ENCODE assay signal across 27 mouse cellular contexts in the genomic region with DNA sequence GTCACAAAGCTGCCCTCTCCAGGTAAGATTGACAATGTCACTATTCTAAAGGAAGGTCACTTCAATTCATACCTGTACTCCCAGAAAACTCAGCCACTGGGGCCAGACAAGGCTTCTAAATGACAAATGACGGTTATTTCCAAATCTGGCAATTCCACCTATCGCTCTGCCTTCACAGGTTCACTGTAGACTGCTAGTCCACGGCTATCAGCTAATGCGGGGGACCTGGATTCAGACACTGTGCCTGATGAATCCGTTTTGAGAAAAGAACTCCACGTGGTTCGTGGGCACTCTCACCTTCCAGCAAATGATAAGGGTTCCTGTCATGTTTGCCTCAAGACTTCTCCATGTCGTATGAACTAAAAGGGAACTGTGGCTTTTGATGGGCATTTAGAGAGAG. TPM values are rescaled to one million over a fixed set of nuclear protein-coding genes. Genes with fewer than 3 reads are reported as not detected.
DNase-seq lines count a peak whose midpoint lies in the region; ATAC-seq and TF ChIP-seq lines count a peak whose summit lies in the region.
"Had no signal": no experiment of that assay in that cellular context is flagged by ENCODE, and none has a peak within 500 bp of the region (broad histone marks: within the 10 kb centered on the region; RNA-seq: fewer than 3 reads in every experiment).

No protein-coding gene starts in this region.

- no peak overlapping the region for H3K4me2 ChIP-seq in midbrain, embryonic 11.5 days
- H3K4me2 ChIP-seq in midbrain, embryonic 16.5 days (ENCODE audit: low read length): no peak overlapping the region
- H3K4me2 ChIP-seq: forebrain, embryonic 13.5 days; heart, embryonic 13.5 days; hindbrain, embryonic 14.5 days had no signal

- H3K4me1 ChIP-seq in cerebellum, adult 2 months (ENCODE audit: control insufficient read depth, insufficient read depth, low read length): peaks cover 47% of the 10 kb centered on the region
- H3K4me1 ChIP-seq in midbrain, embryonic 11.5 days (ENCODE audit: control insufficient read depth, insufficient read depth, low read length): peaks cover 8% of the 10 kb centered on the region
- peaks cover 20% of the 10 kb centered on the region for H3K4me1 ChIP-seq in midbrain, embryonic 16.5 days (ENCODE audit: control insufficient read depth, insufficient read depth, low read length)
- H3K4me1 ChIP-seq in cortical plate, adult 2 months (ENCODE audit: control insufficient read depth, insufficient read depth, low read length): peaks cover 13% of the 10 kb centered on the region

- no peaks in the 10 kb centered on the region for H3K27me3 ChIP-seq in cerebellum, adult 2 months (ENCODE audit: control insufficient read depth, insufficient read depth, low read length)
- no peaks in the 10 kb centered on the region for H3K27me3 ChIP-seq in midbrain, embryonic 11.5 days (ENCODE audit: control insufficient read depth, insufficient read depth, low read length)
- no peaks in the 10 kb centered on the region for H3K27me3 ChIP-seq in midbrain, embryonic 16.5 days (ENCODE audit: control insufficient read depth, insufficient read depth, low read depth, low read length)
- H3K27me3 ChIP-seq: forebrain, embryonic 13.5 days had no signal

- WGBS in cerebellum, adult 2 months: 15% methylated on average over 8 of the region's 8 CpGs
- WGBS in midbrain, embryonic 11.5 days: 81% methylated on average over 8 of the region's 8 CpGs
- 84% methylated on average over 8 of the region's 8 CpGs for WGBS in midbrain, embryonic 16.5 days

- peak overlapping the region; percentile 16 for H3K4me3 ChIP-seq in cerebellum, adult 2 months (replicated peaks; ENCODE audit: insufficient read depth, low read depth, low read length)
- no peak overlapping the region for H3K4me3 ChIP-seq in midbrain, embryonic 11.5 days (ENCODE audit: low read depth, low read length)
- no peak overlapping the region for H3K4me3 ChIP-seq in midbrain, embryonic 16.5 days (ENCODE audit: low read depth, low read length)
- H3K4me3 ChIP-seq in cortical plate, adult 2 months (ENCODE audit: insufficient read depth, low read length): no peak overlapping the region
- H3K4me3 ChIP-seq: forebrain, embryonic 10.5 days; forebrain, embryonic 13.5 days; heart, adult 2 months; heart, embryonic 10.5 days; heart, embryonic 13.5 days had no signal

- H3K9me3 ChIP-seq in midbrain, embryonic 11.5 days (ENCODE audit: control insufficient read depth, low read length): no peaks in the 10 kb centered on the region
- H3K9me3 ChIP-seq in midbrain, embryonic 16.5 days (replicated peaks; ENCODE audit: control insufficient read depth, low read length, poor library complexity, severe bottlenecking): no peaks in the 10 kb centered on the region
- H3K9me3 ChIP-seq: forebrain, embryonic 10.5 days; forebrain, embryonic 13.5 days; G1E; heart, embryonic 10.5 days; heart, embryonic 13.5 days had no signal

- H3K36me3 ChIP-seq in midbrain, embryonic 11.5 days (ENCODE audit: control insufficient read depth, insufficient read depth, low read length): no peaks in the 10 kb centered on the region
- peaks cover 7% of the 10 kb centered on the region for H3K36me3 ChIP-seq in midbrain, embryonic 16.5 days (ENCODE audit: control insufficient read depth, insufficient read depth, low read length)
- H3K36me3 ChIP-seq: forebrain, embryonic 10.5 days; G1E; heart, embryonic 10.5 days; heart, embryonic 13.5 days had no signal

- H3K27ac ChIP-seq in cerebellum, adult 2 months (ENCODE audit: insufficient read depth, low read length): peak overlapping the region; percentile 54; the same call in 1 of the 2 replicates
- H3K27ac ChIP-seq in midbrain, embryonic 11.5 days (ENCODE audit: low read depth, low read length): no peak overlapping the region
- no peak overlapping the region for H3K27ac ChIP-seq in midbrain, embryonic 16.5 days (ENCODE audit: low read length)
- H3K27ac ChIP-seq in cortical plate, adult 2 months (ENCODE audit: insufficient read depth, low read length): no peak overlapping the region
- H3K27ac ChIP-seq: forebrain, embryonic 10.5 days; forebrain, embryonic 13.5 days; heart, adult 2 months; heart, embryonic 10.5 days; heart, embryonic 13.5 days; hindbrain, embryonic 14.5 days; hindbrain, postnatal 0 days had no signal

- no peak overlapping the region for H3K9ac ChIP-seq in midbrain, embryonic 11.5 days (ENCODE audit: low read length)
- H3K9ac ChIP-seq in midbrain, embryonic 16.5 days (ENCODE audit: low read depth, low read length): no peak overlapping the region
- H3K9ac ChIP-seq: forebrain, embryonic 13.5 days; heart, embryonic 13.5 days; hindbrain, embryonic 14.5 days had no signal

- no peak for TF ChIP-seq POLR2A in cerebellum, adult 2 months (IDR thresholded peaks at IDR 0.05; ENCODE audit: borderline replicate concordance, insufficient read depth, low read length)
- 0 out of 2 replicates have a peak, but pooled peaks have one; percentile 10 for TF ChIP-seq POLR2A in cortical plate, adult 2 months (IDR thresholded peaks at IDR 0.05; ENCODE audit: extremely low read depth, insufficient read depth, low read length)

- no peak for ATAC-seq in midbrain, embryonic 11.5 days (ENCODE audit: low FRiP score)
- ATAC-seq in midbrain, embryonic 16.5 days: no peak
- ATAC-seq: forebrain, embryonic 13.5 days; forebrain, embryonic 16.5 days; hindbrain, postnatal 0 days; inflammation-experienced regulatory T-cells, adult 6 months; Patski had no signal

- no peak for TF ChIP-seq CTCF in cerebellum, adult 2 months (IDR thresholded peaks at IDR 0.05; ENCODE audit: borderline replicate concordance, insufficient read depth, low read depth, low read length)
- TF ChIP-seq CTCF in cortical plate, adult 2 months (IDR thresholded peaks at IDR 0.05; ENCODE audit: extremely low read depth, insufficient read depth, low read length): no peak

- peak in 1 of 2 experiments; percentile 52 for DNase-seq in cerebellum, adult 2 months
- no peak for DNase-seq in cerebellum, postnatal 25 days
- DNase-seq in midbrain, embryonic 11.5 days (ENCODE audit: low spot score, missing footprints): peak; percentile 64
- no peak for DNase-seq in lung, postnatal 25 days (ENCODE audit: low spot score)
- DNase-seq: adrenal gland, postnatal 10 days; adrenal gland, postnatal 36 days; B cell, adult 2 months; cerebellum, adult 18-20 months; cerebellum, adult 9-11 months; cerebellum, postnatal 36 days; gastrocnemius, postnatal 10 days; gastrocnemius, postnatal 36 days; heart, adult 2 months; heart, postnatal 14 days; heart, postnatal 4 days had no signal

RNA-seq across cellular contexts. Expression of a gene that starts 4.4 kb away (rescaled TPM):
- polyA plus RNA-seq in cerebellum, adult 2 months (2012; rRNA removed): 70.0 and 77.6 TPM in 2 replicates
- polyA plus RNA-seq in midbrain, embryonic 11.5 days (2014; fragmentation: Nextera tagmentation; extraction: Ambion mirVana): 2.4 TPM in 2 replicates
- 8.6 and 10.1 TPM in 2 replicates for polyA plus RNA-seq in midbrain, embryonic 16.5 days (2015; fragmentation: Nextera tagmentation; extraction: Ambion mirVana)
- 105 and 106 TPM in 2 replicates for polyA plus RNA-seq in cortical plate, adult 2 months (2012; rRNA removed)
